Mouse (Mus musculus): ENCODE data around the gene Stat5b.

Gene Stat5b

DNA sequence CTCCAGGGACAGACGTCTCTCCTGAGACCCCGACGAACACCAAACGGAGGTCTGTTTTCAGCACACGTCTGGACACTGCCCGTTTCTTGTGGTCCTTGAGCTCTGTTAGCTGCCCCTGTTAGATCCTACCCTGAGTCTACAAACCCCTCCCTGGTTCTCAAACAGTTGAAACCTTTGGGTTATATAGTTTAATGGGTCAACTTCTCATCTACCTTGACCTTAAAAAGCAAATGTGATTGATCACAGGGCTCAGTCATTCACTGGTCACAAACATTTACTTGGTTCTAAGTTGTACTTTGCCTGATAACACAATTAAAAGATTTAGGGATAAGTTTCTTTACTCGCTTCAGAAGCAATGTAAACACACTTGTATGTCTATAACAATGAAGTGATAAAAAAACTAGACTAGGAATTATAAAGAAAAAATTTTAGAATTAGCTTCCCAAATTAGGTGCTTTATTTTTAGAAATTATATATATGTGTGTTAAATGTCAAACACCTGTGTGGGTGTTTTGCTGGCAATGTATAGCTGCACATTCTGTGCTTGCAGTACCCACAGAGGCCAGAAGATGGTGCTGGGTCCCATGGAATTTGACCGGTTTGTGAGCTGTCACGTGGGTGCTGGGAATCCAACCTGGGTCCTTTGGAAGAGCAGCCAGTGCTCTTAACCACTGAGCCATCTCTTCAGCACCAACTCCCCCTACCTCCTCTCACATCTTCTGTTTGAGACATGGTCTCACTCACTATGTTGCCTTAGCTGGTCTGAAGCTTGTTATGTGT lies 13.4 kb downstream of the Stat5b start:
- no peak for DNase-seq

DNA sequence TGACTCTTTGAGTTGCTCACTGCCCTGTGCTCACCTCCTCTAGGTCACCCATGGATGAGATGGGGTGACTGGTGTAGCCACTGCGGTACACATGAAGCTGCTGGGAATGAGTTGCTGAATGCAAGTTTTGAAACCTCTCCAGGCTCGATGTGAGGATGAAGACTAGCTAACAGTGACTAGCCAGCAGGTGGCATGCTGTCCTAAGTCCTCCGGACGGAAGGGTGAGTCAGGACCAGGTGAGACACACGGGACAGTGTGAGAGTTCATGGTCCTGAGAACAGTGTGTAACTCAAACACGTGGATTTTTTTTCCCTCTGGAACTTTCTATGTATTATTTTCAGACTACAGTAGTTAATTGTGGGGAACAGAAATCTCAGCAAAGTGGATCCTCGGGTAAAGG lies 17.1 kb downstream of the Stat5b start:
- DNase-seq: peak; percentile 60

DNA sequence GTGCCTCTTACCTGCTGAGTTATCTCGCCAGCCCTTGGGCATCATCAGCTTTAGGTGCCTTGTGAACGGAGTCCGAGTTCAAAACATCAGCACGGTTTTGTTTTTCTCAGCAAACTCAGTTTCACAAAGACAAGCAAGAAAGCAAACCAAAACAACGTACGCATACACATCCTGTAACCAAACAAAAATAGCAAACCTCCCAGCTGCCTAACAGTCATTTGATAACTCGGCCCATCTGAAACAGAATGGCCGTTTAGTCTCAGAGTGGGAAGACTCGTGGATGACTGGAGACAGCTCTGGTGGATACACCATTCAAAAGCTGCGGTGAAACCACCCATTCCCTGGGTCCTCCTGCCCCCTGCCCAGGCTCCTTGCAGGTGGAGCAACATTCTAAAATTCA lies 19.1 kb downstream of the Stat5b start:
- no peak for DNase-seq

DNA sequence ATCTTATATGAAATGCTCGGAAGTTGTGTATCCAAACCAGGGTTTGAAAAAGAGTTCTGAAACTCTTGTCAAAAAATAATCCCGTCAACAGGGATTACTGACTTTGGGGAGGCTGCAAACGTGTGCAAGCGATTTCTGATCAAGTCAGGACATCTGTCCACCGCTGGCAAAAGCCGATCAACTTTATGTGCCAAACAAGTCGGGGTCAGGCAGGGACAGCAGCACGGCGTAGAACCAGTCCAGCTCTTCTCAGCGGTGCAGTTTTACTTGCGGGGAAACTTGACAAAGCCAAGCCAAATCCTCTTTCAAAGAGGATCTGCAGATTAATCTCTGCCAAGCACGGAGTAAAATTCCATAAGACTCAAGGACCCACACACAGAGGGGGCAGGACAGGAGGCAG lies 20.8 kb downstream of the Stat5b start:
- no peak for DNase-seq

DNA sequence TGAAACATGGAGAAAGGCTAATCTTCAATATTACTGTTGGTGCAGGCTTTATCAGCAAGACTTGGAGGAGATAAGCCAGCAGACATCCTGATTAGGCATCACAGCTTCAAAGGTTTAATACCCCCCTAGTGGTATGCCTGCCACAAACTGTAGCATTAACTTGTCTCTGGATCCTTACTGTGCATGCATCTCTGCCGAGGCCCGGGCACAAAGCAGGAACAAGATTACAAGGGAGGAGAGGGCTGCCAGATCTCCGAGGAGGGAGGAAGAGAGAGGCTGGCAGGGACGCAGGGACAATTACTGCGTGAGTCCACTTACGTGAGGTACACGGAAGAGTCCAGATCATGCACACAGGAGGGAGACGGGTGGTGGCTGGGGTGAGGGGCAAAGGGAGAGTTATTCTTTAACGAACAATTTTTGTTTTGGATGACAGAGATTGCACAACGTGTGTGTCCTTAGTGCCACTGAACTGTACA lies 21.8 kb downstream of the Stat5b start:
- DNase-seq: no peak

DNA sequence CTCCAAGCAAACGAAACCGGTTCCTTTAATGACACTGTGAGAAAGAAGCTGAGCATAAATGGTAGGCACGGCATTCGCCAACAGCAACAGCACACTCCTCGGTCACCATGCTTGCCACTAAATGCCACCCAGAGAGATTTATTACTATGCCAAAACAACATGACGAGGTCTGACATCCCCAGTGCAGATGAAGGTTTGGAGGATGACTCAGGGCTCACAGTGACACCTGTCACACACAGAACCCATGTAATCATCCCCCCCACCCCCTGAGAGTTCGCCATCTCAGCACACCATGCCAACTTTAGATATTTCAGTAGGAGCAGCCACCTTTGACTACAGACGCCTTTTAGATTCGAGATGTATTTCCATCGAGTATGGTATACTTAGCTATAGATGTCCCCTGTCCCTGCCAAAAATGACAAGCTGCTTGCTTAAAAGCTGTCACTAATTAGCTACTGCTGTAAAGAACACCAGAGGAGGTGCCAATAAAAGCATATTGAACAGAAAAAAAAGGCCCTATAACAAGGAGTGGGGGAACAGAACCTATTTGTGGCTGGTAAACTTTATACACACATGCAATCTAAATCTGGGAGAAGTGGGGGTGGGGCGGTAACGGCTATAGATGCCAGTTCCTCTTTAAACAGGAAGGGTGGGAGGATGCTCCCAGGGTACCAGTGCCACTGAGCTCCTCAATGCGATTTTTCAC lies 24.2 kb downstream of the Stat5b start:
- no peak for DNase-seq

DNA sequence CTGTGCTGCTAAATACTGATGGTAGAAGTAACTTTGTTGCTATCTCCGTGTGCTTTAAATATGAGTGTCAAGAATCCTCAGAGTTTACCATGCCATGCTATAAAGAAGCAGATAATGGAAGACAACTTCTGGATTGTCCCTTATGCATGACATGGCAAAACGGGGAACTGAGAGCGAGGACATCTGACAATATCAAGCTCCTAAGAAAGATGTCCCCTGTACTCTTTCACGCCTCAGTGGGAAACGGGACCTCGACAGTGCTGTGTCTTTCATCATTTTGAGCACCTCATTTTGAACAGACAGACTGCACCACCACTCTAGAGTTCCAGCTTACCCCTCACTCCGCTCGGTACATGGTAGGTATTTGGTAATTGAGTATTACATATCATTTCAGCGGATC lies 25.1 kb downstream of the Stat5b start:
- DNase-seq: no peak

DNA sequence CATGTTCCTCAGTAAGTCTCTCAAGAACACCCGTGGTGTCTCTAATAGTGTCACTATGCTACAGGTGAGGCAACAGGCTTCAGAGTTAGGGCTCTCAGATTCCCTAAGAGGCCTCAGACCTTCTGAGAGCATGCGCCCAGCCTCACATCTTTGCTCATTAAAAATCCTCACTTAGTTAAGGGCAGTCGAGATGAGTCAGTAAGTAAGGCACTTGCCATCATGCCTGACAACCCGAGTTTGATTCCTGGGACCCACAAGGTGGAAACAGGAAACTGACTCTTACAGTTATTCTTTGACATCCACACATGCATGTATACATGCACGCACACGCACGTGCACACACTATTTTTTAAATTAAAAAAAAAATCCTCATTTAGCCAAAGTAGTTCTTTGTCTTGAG lies 26.0 kb downstream of the Stat5b start:
- DNase-seq: no peak

DNA sequence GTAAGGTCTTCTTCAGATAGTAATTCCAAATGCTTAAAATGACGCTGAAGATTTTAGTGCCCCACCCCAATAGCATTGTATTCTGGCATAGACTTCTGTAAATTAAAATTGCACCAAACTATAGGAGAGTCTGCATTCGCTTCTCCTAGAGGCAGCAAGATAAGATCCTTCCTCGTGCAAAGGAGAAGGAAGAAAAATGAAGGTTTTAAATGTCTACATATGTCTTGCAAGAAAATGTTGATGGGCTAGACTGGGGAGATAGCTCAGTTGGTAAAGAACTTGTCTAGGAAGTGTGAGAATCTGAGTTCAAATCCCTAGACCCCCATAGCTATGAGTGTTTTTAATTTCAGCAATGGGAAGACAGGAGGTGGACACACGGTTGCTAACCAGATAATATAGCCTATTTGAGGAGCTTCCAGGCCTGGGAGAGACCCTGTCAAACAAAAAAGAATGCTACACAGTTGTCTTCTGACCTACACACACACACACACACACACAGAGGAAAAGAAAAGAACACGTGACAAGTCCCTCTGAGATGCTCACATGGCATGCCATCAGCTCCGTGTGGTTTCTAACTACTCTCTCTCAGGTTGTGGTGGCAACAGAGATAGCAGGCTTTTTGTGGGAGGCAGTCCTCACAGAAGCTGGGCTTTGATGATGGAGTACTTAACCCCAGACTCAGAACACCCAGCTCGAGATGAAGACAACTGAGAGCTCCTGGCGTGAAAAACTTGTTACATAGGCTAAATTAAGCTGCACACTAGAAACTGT lies 26.8 kb downstream of the Stat5b start:
- no peak for DNase-seq

DNA sequence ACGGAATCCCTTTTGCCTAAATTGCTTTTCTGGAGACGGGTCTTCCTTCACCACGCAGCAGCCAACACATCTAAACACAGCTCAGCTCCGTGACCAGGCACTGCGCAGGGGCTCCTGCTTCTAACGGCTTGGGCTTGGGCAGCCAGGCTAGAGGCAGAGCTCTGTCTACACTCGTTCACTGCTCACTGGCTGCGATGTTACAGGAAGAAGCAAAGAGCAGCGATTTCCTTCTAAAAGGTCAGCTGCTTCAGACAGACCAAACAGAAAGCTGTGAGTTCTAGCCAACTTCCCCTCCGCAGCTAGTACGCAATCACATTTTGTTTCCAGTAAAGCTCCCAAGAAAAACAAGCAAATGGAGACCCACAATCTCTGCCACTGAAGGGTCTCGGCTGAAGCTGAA lies 28.2 kb downstream of the Stat5b start:
- peak; percentile 50 for DNase-seq

DNA sequence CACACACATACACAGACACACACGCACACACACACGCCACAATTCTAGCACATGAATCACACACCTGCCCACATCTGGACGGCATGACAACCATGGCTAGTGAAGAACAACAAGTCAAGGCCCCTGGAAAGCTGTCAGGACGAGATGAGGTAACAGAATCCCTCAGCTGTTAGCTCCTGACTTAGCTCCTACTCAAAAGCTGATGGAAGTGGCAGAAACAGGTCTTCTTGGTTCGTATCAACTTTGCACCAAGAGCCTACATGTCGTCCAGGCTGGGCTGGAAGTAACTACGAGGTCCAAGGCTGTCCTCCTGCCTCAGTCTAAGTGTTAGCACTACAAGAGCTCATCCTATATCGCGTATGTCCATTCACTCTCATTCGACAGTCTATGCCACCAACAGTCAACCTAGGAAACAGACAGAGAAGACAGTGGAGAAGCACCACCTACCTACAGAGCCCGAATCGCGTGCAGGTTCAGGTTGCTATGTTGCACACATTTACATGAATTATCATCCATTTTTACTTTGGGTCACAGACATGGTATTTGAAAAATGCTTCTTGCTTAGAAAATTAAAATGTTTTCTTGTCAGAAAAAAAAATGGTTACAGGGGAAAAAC lies 28.8 kb downstream of the Stat5b start:
- no peak for DNase-seq

DNA sequence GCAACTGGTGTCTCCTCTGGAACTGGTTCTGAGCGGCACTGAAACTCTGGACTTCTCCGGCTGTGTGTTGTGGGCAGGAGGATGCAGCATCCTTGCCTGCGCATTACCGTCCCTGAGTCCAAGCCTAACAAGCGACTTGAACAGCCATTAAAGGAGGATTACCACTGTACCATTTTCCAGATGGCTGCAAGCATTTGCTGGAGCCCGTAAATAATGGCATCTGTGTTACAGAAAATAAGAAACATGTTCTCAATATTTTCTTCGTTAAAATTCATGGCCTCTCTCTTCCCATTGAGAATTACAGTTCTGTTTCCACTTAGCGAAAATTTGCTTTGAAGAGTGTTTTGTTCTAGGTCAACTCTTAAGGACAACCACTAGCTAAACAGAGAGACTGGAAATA lies 30.5 kb downstream of the Stat5b start:
- DNase-seq: no peak

DNA sequence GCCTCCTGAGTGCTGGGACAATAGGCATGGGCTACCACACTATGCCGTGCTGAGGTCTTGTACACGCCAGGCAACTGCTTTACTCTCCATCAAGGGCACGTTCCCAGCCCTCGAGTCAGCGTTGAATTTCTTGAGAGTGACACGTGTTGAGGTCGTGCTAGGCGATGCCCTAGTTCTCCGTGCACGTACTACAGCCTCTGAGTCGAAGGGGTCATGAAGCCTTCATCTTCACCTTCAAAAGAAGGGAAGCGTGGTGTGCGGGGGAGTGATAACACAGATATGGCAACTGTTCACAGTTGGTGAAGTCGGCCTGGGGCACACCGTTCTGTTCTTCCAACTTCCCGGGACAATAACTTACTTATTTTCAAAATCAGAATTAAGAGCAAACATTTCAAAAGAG lies 30.9 kb downstream of the Stat5b start:
- no peak for DNase-seq

DNA sequence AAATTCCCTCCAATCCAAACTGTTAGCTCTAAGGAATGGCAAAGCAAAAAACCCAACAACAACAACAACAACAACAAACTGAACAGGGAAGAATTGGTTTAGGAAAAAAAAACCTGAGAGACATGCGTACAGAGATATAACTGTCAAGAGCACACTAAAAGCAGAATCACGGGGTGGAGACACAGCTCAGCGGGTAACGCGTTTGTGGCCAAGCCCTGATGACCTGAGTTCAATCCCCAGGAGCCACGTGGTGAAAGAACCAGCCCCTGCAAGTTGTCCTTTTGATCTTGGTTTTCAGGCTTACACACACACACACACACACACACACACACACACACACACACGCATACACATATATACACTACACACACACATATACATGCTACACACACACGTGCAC lies 31.5 kb downstream of the Stat5b start:
- DNase-seq: no peak

DNA sequence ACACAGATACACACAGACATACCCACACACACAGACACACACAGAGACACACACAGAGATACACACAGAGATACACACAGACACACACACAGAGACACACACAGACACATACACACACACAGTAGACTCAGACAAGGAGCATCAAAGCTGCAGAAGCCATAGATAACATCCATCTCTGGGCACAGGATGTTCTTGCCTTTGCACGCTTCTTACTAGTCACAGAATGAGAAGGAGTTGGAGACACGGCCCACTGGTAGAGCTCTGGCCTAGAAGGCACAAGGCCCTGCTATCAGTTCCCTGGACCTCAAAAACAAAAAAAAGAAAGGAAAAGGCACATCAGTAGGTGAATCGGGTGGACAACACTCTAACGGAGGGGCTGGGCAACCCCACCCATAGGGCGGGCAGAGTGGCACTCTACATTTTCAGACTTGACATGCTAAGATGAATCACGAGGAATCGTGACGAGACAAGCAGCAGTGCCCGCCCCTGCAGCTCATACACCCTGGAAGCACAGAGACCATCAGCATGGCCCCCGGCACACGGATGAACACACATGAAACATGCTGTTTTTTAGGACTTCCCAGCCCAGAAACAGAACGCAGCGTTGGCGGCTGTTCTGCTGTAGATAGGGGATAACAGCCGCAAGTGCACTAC lies 32.0 kb downstream of the Stat5b start:
- no peak for DNase-seq

DNA sequence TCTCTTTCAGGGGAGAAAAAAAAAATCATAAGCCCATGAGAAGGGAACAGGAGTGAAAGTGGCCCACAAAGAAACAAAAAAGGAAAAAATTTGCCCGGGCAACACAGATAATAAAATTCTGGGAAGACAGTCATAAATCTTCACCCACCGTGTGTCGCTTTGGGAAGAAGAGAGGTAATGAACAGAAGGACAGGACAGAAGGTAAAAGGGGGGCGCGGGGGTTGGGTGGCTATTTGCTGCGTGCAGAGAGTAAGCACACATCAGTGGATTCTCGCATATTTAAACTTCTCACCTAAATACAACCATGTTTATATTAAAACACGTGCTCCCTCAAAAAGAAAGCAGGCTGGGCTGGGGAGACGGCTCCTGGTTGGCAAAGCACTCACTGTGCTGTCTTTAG lies 33.2 kb downstream of the Stat5b start:
- no peak for DNase-seq

DNA sequence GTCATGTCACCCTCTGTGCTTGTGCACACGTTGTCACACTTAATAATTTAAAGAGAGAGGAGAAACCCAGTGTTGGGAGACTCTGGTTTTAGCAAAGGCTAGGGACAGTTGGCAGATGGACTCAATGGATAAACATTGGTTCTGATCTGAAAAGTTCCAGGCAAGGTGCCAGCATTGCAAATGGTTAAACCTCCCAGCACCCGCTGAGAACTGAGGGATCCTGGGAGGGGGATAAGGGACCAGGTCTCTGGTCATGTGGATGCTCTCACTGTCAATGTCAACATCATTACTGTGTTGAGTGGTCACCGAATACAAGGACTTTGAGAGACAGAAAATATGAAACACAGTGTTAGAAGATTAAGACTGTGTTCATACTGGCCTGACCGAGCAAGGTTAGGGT lies 33.7 kb downstream of the Stat5b start:
- DNase-seq: peak; percentile 70

DNA sequence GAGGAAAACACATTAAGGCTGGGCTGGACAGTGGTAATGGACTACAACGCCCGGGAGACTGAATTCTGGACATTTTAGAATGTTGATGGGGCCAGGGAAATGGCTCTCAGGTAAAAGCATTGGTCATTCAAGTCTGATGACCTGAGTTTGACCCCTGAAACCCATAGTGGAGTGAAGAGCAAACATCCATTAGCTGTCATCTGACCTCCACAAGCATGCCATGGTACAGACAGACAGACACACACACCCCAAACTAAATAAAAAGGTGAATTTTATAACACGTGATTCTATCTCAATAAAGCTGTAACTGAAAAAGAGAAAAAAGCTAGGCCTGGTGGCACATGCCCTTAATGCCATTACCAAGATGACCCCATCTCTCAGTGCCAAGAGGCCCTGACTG lies 34.2 kb downstream of the Stat5b start:
- no peak for DNase-seq

DNA sequence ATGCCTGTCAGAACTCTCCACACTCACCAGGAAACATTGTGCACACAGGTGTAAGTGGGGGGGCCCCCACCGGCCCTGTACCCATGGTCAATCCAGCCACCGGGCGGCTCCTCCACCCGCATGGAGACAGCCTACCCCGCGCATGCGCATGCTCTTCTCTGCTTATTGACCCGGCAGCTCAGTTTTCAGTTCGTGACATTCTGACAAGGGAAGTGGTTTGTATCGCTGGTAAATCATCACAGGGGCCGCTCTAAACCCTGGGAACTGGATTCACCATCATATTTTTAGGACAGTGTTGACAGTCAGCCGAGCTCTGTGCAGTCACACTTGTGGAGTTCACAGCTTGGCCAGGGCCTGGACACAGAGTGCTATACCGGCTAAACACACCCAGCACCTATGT lies 36.0 kb downstream of the Stat5b start:
- peak; percentile 80 for DNase-seq

DNA sequence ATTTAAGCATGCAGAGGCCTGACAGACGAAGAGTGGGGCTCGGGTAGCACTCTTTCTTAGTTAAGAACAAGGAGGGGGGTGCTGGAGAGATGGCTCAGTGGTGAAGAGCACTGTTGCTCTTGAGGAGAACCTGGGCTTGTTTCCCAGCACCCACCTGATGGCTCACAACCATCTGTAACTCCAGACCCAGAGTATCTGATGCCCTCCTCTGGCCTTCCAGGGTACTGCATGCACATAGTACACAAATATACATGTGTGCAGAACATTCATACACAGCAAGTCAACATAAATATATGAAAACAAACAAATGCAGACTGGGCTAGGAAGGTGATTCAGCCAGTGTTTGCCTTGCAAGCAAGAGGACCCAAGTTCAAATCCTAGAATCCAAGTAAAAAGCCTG lies 39.4 kb downstream of the Stat5b start:
- DNase-seq: no peak

DNA sequence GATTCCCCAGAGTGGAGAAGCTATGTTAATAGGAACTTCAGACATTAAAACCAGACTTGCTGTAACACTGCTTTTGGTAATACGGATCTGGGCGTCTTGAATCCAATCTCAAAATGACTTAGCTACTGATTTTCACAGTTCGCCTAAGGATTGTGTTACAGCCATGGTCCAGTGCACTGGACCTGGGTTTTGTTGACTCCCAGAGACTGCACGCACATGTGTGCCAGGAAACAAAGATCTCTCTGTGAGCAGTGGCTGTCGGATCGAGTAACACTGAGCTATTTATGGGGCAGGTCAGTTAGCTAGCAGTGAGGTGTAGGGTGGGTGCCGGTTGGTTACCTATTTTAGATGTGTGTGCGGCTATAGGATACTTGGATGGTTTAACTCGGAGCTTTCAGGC lies 40.0 kb downstream of the Stat5b start:
- DNase-seq: peak; percentile 50

DNA sequence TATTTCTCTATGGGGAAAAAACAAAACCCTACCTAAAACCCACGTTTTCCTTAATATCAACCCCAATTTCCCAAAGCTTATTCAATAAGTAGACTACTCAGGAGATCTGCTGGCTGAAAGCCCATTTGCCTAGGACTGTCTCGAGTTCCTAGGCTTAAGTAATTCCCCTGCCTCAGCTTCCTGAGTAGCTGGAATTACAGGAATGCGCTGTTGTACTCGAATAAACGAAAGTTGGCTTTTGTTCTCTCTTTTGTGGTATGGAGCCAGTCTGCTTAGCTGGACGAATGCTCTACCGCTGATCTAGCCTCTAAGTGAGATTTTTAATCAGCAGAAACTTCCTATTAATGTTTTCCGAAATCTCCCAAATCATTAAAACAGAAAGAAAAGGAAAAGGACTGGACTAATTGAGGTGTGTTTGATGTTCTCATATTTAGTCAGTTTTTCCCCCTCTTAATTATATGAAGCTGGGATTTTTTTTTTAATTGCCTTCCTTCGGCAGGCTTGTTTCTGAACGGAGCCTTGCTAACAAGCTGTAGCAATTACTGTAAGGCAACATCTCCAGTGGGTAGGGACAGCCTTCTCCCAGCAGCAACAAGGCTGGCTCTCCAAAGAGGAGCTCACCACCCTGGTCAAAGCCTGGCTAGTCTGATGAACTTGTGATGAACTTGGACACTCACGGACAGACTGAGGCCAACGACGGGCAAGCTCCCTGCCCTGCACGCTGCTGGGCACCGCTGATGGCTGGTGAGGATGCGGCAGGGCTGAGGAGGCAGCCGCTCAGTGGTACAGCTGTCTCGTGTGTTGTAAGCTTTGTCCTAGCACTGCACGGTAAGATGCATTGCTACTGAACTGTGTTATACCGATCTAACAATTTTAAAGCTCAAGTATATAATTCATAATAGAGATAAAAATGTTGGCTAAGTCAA lies 43.9 kb downstream of the Stat5b start:
- DNase-seq: no peak
